Mouse (Mus musculus) heart, embryonic 12.5 days (tissue): ENCODE data around the gene Pex26. TPM values are rescaled to one million over a fixed set of nuclear protein-coding genes. Genes with fewer than 3 reads are reported as not detected.

ENCODE experiments used
- ATAC-seq: fragments of 200-750 bp; cut with Nextera tagmentation; 2 replicates; pipeline ENCODE4 v1.8.0; 2017; ENCODE audit warnings: moderate TSS enrichment, moderate library complexity; ENCODE audit not compliant: insufficient number of reproducible peaks, low FRiP score
- H3K27ac ChIP-seq: fragments of 300-500 bp; sonication (generic); 2 replicates; pipeline ENCODE4 v1.5.1; 2016; ENCODE audit warnings: mild to moderate bottlenecking, moderate library complexity; ENCODE audit not compliant: poor library complexity, severe bottlenecking
- H3K27me3 ChIP-seq: fragments of 300-500 bp; sonication (generic); replicated peaks from 2 replicates; pipeline ENCODE4 v1.6.1; 2016; ENCODE audit warnings: mild to moderate bottlenecking, moderate library complexity
- H3K36me3 ChIP-seq: fragments of 300-500 bp; sonication (generic); 2 replicates; pipeline ENCODE4 v1.6.1; 2016; ENCODE audit warnings: mild to moderate bottlenecking, moderate library complexity
- H3K4me1 ChIP-seq: fragments of 300-500 bp; sonication (generic); replicated peaks from 2 replicates; pipeline ENCODE4 v1.6.1; 2016; ENCODE audit warnings: mild to moderate bottlenecking
- H3K4me2 ChIP-seq: fragments of 300-500 bp; sonication (generic); 2 replicates; pipeline ENCODE4 v1.6.1; 2016; ENCODE audit warnings: mild to moderate bottlenecking, moderate library complexity
- H3K4me3 ChIP-seq: fragments of 300-500 bp; sonication (generic); 2 replicates; pipeline ENCODE4 v1.5.1; 2016; ENCODE audit warnings: mild to moderate bottlenecking
- H3K9ac ChIP-seq: fragments of 300-500 bp; sonication (generic); 2 replicates; pipeline ENCODE4 v1.6.1; 2016; ENCODE audit warnings: mild to moderate bottlenecking, moderate library complexity
- H3K9me3 ChIP-seq: fragments of 300-500 bp; sonication (generic); replicated peaks from 2 replicates; pipeline ENCODE4 v1.6.1; 2016; ENCODE audit warnings: mild to moderate bottlenecking, moderate library complexity
- WGBS: fragments of 180-500 bp; shearing (Covaris S2); methylation state at CpG from one replicate; pipeline ENCODE4 v1.1.7; 2016; 5-methylcytosine and 5-hydroxymethylcytosine counted together
- polyA plus RNA-seq: library from polyadenylated mRNA; unstranded; fragments of >200 nt; fragmentation: Nextera tagmentation; extraction: Ambion mirVana; gene quantifications from 2 replicates; pipeline ENCODE4 v1.2.1, GENCODE M21; 2016

The Pex26 gene
- polyA plus RNA-seq, 1 experiment from 2014 or later = 6.1 TPM

GRCm38 (mm10) chr6:121166098-121166552 lies 17.3 kb upstream of the Pex26 start:
- Histone ChIP-seq H3K27me3 (no peaks in the 10 kb centered on the region), H3K36me3 (no peaks in the 10 kb centered on the region), H3K4me2 (no peak overlapping the region), H3K4me3 (no peak overlapping the region), H3K27ac (no peak overlapping the region), H3K9me3 (no peaks in the 10 kb centered on the region), H3K4me1 (peaks cover 19% of the 10 kb centered on the region), H3K9ac (no peak overlapping the region)
- no peak for ATAC-seq
- WGBS = 37% methylated on average over 10 of the region's 10 CpGs

GRCm38 (mm10) chr6:121167381-121167975 lies 16.0 kb upstream of the Pex26 start:
- Histone ChIP-seq H3K9ac (no peak overlapping the region), H3K4me1 (peaks cover 21% of the 10 kb centered on the region), H3K36me3 (no peaks in the 10 kb centered on the region), H3K4me2 (no peak overlapping the region), H3K4me3 (no peak overlapping the region), H3K27me3 (no peaks in the 10 kb centered on the region), H3K27ac (no peak overlapping the region), H3K9me3 (no peaks in the 10 kb centered on the region)
- WGBS = 69% methylated on average over 7 of the region's 7 CpGs
- ATAC-seq = no peak

GRCm38 (mm10) chr6:121171102-121171501 lies 12.4 kb upstream of the Pex26 start:
- H3K27ac ChIP-seq = peak overlapping the region; percentile 29; the same call in 1 of the 2 replicates
- no peak overlapping the region for H3K4me2 ChIP-seq
- H3K4me3 ChIP-seq = no peak overlapping the region
- H3K9me3 ChIP-seq = no peaks in the 10 kb centered on the region
- H3K9ac ChIP-seq = no peak overlapping the region
- 57% methylated on average over 6 of the region's 6 CpGs for WGBS
- 0 out of 2 replicates have a peak, but pooled peaks have one; percentile 33 for ATAC-seq
- no peaks in the 10 kb centered on the region for H3K27me3 ChIP-seq
- H3K4me1 ChIP-seq = peaks cover 26% of the 10 kb centered on the region
- no peaks in the 10 kb centered on the region for H3K36me3 ChIP-seq

- Histone ChIP-seq H3K9ac (peak overlapping the region; percentile 55; the same call in 1 of the 2 replicates), H3K4me3 (no peak overlapping the region), H3K27ac (peak overlapping the region; percentile 91), H3K36me3 (no peaks in the 10 kb centered on the region), H3K27me3 (no peaks in the 10 kb centered on the region), H3K9me3 (no peaks in the 10 kb centered on the region), H3K4me1 (peaks cover 29% of the 10 kb centered on the region), H3K4me2 (peak overlapping the region; percentile 36)
- peak; percentile 65 for ATAC-seq
- 21% methylated on average over 5 of the region's 5 CpGs for WGBS
These were observed 10.0 kb upstream of the Pex26 start for GRCm38 (mm10) chr6:121173471-121173870.

GRCm38 (mm10) chr6:121174761-121175160 lies 8.7 kb upstream of the Pex26 start:
- H3K4me1 ChIP-seq = peaks cover 32% of the 10 kb centered on the region
- no peak overlapping the region for H3K4me3 ChIP-seq
- H3K4me2 ChIP-seq = no peak overlapping the region
- H3K9me3 ChIP-seq = no peaks in the 10 kb centered on the region
- H3K27ac ChIP-seq = no peak overlapping the region
- no peak for ATAC-seq
- 90% methylated on average over 6 of the region's 6 CpGs for whole genome bisulfite sequencing
- H3K36me3 ChIP-seq = no peaks in the 10 kb centered on the region
- H3K27me3 ChIP-seq = no peaks in the 10 kb centered on the region
- no peak overlapping the region for H3K9ac ChIP-seq

- Histone ChIP-seq H3K4me1 (peaks cover 24% of the 10 kb centered on the region), H3K27ac (no peak overlapping the region), H3K4me3 (no peak overlapping the region), H3K4me2 (no peak overlapping the region), H3K36me3 (no peaks in the 10 kb centered on the region), H3K27me3 (no peaks in the 10 kb centered on the region), H3K9ac (no peak overlapping the region), H3K9me3 (no peaks in the 10 kb centered on the region)
- ATAC-seq = no peak
- 40% methylated on average over 14 of the region's 14 CpGs for WGBS
These were observed 7.3 kb upstream of the Pex26 start for GRCm38 (mm10) chr6:121176011-121176730.

- H3K4me1 ChIP-seq = peaks cover 23% of the 10 kb centered on the region
- H3K9me3 ChIP-seq = no peaks in the 10 kb centered on the region
- H3K27ac ChIP-seq = no peak overlapping the region
- H3K27me3 ChIP-seq = no peaks in the 10 kb centered on the region
- H3K4me3 ChIP-seq = no peak overlapping the region
- 66% methylated on average over 4 of the region's 4 CpGs for WGBS
- no peaks in the 10 kb centered on the region for H3K36me3 ChIP-seq
- H3K9ac ChIP-seq = no peak overlapping the region
- no peak overlapping the region for H3K4me2 ChIP-seq
- ATAC-seq = no peak
These were observed 6.8 kb upstream of the Pex26 start for GRCm38 (mm10) chr6:121176731-121177098.

- Histone ChIP-seq H3K9ac (no peak overlapping the region), H3K4me1 (peaks cover 23% of the 10 kb centered on the region), H3K27ac (no peak overlapping the region), H3K9me3 (no peaks in the 10 kb centered on the region), H3K36me3 (no peaks in the 10 kb centered on the region), H3K27me3 (no peaks in the 10 kb centered on the region), H3K4me2 (no peak overlapping the region), H3K4me3 (no peak overlapping the region)
- ATAC-seq = no peak
- 82% methylated on average over 7 of the region's 7 CpGs for WGBS
These were observed 6.3 kb upstream of the Pex26 start for GRCm38 (mm10) chr6:121177118-121177708.

GRCm38 (mm10) chr6:121178700-121179358 lies 4.6 kb upstream of the Pex26 start:
- no peak overlapping the region for H3K9ac ChIP-seq
- no peaks in the 10 kb centered on the region for H3K9me3 ChIP-seq
- WGBS = 55% methylated on average over 7 of the region's 7 CpGs
- H3K27ac ChIP-seq = no peak overlapping the region
- H3K4me2 ChIP-seq = peak overlapping the region; percentile 32; the same call in 1 of the 2 replicates
- H3K27me3 ChIP-seq = no peaks in the 10 kb centered on the region
- H3K36me3 ChIP-seq = no peaks in the 10 kb centered on the region
- no peak for ATAC-seq
- H3K4me3 ChIP-seq = no peak overlapping the region
- peaks cover 18% of the 10 kb centered on the region for H3K4me1 ChIP-seq

- H3K36me3 ChIP-seq = no peaks in the 10 kb centered on the region
- H3K4me3 ChIP-seq = no peak overlapping the region
- no peak overlapping the region for H3K9ac ChIP-seq
- no peak for ATAC-seq
- H3K27me3 ChIP-seq = no peaks in the 10 kb centered on the region
- H3K27ac ChIP-seq = no peak overlapping the region
- peaks cover 26% of the 10 kb centered on the region for H3K4me1 ChIP-seq
- H3K9me3 ChIP-seq = no peaks in the 10 kb centered on the region
- WGBS = 68% methylated on average over 7 of the region's 7 CpGs
- no peak overlapping the region for H3K4me2 ChIP-seq
These were observed 3.6 kb upstream of the Pex26 start for GRCm38 (mm10) chr6:121179846-121180245.
